Mouse (Mus musculus): ENCODE measurements around the gene Ranbp3l. TPM values are rescaled to one million over a fixed set of nuclear protein-coding genes. Genes with fewer than 3 reads are reported as not detected.
A peak's percentile ranks its signal among the peaks of the same experiment; 100 is the strongest.
"Not testable (repeated sequence)": the region's sequence is repeated elsewhere in the genome, so short reads cannot be mapped to it uniquely, and the experiment has no call there.

Ranbp3l gene
- total RNA-seq (2022) = 10 to 100 TPM in 3 of 4 experiments, 1 to 10 TPM in 1; 6.9 to 11.6 (median 11.0) TPM

DNA sequence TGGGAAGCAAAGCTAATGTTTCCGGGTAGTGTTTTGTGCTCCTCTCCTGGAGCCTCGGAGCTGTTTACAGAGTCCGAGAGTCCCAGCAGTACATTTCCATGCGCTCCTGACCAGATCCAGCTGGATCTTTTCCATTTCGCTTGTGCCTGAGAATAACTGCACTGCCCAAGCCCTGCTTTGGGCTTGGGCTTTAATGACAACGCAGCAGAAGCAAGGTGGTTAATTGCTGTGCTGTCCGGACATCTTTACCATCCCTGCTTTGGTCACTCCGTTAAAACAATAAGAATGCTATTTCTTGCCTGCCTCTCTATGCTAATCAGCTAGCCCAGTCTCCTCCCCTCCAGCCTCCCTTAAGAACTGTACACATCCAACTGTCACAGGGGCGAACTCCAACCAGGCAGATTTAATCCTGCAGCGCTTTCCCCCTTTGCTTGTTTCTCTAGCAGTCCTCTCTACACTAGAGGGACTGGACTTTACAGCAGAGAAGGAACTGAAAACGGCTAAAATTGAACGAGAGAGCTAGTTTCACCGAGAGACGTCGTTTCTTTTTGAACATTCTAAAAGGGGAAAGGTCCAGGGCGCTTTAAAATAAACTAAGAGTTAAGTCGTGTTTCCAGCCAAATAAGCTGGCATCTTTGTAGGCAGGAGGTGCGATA lies at the start of gene Ranbp3l:
Gene Ranbp3l, plus strand, starts transcription at position 377 of the 656 bp plus-strand sequence.
- peak in 1 of 2 experiments; percentile 14 for DNase-seq (ENCODE audit: low spot score in 2 of 2)

DNA sequence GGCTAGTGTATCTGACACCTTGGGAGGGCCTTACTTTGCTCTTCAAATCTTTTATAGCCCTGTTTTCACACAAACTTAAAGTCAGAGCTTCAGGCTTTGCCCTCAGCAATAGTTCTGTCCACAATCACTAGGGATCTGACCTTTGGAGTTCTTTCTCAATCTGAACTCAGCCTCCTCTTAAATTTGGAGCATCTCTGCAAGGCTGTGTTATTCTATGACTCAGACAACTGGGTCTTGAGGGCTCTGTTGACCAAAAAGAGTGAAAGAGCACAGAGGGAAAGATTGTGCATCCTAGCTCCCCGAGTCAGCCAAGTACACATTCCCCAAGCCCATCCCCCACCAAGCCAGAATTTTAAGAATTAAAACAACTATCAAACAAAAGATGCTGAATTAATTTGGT lies 37.7 kb upstream of the Ranbp3l start:
- no peak for DNase-seq (ENCODE audit: low spot score in 2 of 2)

- no peak for DNase-seq (ENCODE audit: low spot score in 2 of 2)
Observed at GRCm38 (mm10) chr15:8936911-8937310, 30.8 kb upstream of the Ranbp3l start.

- no peak for DNase-seq (ENCODE audit: low spot score in 2 of 2)
Observed at GRCm38 (mm10) chr15:8940861-8941260, 26.9 kb upstream of the Ranbp3l start.

DNA sequence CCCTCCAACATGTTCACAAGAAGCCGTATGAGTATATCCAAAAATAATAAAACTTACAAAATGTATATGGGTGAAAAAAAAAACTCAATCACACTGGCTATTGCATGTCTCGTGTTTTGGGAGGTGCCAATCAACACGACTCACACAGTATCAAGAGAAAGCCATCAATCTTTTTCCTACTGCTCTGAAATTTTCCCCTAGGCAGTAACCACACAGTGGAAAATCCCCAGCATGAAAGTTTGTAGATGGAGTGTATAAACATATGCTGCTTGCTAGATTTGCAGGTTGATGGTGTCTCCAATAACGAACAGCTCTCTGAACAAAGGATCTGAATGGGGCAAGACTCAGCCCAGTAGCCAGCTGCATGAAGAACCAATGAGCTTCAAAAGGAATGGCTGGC lies 16.9 kb upstream of the Ranbp3l start:
- no peak for DNase-seq (ENCODE audit: low spot score in 2 of 2)

GRCm38 (mm10) chr15:8963323-8963722 lies 4.4 kb upstream of the Ranbp3l start:
- no peak for DNase-seq (ENCODE audit: low spot score in 2 of 2)

DNA sequence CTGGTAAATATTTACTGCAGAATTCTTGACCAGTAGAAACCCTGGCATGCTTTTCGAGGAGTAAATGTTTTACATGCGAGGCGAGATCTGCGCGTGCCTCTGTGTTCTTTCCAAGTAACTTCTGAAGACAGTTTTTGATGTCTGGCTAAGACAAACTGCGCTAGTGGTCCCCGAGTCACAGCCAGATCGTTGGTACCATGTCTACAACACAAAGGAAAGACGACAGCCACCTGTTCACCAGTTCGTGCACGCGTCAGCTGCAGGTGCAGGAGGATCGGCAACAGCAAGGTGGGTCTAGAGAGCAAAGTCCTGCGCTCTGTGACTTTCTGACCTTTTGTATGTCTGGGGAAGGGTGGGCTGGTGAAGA lies 463 bp downstream of the Ranbp3l start:
- DNase-seq (ENCODE audit: low spot score in 2 of 2) = no peak

DNA sequence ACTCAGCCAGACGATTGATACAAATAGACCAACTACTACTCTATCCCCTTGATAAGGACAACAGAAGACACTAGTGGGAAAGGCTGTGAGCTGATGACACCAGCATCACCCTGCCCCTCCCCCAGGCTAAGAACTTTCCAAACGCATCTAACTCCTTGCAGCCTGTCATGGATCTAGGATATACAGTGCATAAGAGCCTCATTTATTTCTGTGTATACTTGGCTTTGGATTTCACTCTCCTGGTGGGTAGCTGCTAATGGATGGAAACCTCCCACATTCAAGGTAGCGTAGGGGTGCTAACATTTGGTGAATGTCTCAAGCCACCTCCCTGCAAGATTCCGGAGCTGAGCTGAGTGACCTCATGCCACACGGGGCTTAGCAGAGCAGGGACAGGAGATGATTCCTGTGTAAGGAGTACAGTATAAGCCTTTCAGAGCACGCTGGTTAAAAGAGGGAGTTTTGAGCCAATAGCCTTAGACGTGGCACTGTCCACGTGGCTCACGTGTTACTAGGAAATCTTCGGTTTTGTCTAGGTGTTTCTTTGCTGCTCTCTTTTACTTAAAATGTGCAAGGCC lies 1.4 kb downstream of the Ranbp3l start:
- no peak for DNase-seq (ENCODE audit: low spot score in 2 of 2)

GRCm38 (mm10) chr15:8991211-8991610 lies 23.5 kb downstream of the Ranbp3l start:
- DNase-seq (ENCODE audit: low spot score in 2 of 2) = no peak

GRCm38 (mm10) chr15:8991859-8992838 lies 24.4 kb downstream of the Ranbp3l start:
- no peak for DNase-seq (ENCODE audit: low spot score in 2 of 2)

DNA sequence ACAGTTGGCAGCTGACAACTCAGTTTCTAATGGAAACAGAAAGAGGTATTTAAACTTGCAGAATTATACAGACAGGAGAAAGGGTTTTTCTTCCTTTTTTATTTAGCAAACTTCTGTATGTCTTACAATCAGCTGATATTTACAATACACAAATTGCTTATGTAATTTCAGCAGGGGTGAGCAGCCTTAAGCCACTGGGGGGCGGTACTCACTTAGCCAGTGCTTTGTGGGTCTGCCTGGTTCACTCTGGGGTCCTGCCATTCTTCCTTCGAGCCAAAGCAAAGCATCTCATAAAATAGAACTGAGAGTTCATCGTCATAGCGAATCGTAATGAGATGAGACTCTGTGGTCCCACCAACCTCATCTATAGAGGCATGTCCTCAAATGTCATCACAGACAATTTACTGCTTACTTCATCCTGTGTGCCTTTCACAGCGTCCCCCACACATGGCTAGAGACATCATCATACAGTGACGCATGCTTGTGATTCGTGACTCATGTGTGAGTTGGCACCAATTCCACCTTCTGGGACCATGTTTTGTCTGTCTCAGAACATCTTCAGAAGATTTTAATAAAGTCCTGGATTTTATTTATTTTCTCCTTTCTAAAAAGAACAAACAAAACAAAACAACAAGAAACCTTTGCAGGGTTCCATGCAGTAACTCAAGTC lies 27.0 kb downstream of the Ranbp3l start:
- DNase-seq (ENCODE audit: low spot score in 2 of 2) = peak in 1 of 2 experiments; percentile 41

DNA sequence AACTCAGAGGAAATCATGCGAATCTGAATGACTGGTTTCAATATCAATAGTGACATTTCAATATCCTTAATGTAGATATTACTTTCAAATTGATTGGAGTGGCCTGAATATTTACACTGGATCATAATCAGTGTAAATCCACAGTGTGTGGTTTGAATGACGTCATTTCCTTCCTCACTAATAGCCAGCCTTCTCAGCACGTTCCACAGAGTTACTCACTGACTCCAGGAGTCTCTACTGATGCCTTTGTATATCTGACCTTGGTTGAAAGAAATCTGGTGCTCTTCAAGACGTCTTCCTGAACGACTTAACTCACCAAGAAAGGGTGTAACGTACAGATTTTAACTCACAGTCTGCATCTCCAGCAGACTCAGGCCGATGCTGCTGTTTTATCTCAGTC lies 27.7 kb downstream of the Ranbp3l start:
- DNase-seq (ENCODE audit: low spot score in 2 of 2) = no peak

DNA sequence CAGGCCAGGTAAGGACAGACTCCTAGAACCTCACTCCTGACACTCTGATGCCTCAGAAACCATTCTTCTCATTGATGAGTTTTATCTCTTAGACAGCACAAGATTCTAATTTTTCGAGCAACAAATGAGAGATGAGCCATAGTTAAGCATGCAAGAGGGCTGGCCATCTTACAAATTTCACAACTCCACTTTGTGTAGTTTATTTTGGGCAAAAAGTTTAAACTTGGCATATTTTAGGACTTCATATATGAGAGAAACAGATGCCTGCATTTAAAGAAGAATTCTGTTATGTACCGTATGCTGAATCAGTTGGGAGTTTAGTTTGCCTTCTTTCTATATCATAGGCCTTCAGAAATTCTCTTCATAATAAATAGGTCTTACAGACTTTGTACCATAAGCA lies 35.0 kb downstream of the Ranbp3l start:
- no peak for DNase-seq (ENCODE audit: low spot score in 2 of 2)

GRCm38 (mm10) chr15:9009196-9009595 lies 41.4 kb downstream of the Ranbp3l start:
- no peak for DNase-seq (ENCODE audit: low spot score in 2 of 2)

DNA sequence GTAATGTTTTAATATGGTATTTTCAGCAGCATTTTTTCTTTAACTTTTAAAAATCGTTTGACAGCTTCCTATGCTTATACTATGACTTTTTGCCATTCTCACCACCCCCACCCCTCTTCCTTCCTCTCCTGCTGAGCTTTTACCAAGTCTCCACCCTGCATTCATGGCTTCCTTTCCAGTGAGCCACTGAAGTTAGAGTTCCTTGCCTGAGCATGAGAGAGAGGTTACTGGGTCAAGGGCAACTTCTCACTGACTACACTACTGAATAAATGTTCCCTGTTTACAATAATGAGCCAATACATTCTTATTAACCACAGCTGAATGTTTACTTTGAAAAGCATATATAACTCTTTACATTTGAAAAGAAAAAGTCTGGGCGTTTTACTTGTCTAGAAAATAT lies 46.8 kb downstream of the Ranbp3l start:
- DNase-seq (ENCODE audit: low spot score in 2 of 2) = no peak

DNA sequence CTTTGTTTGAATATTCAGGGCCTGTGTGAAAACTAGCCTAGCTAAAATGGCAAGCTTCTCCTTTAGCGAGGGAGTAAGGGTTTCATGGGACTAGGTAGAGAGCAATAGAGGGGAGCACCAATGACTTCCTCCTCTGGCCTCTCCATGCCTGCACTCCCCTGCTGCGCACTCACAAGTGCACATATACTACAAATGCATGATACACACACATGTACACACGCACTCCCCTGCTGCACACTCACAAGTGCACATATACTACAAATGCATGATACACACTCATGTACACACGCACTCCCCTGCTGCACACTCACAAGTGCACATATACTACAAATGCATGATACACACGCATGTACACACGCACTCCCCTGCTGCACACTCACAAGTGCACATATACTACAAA lies 47.7 kb downstream of the Ranbp3l start:
- not testable (repeated sequence) for DNase-seq (ENCODE audit: low spot score in 2 of 2)

DNA sequence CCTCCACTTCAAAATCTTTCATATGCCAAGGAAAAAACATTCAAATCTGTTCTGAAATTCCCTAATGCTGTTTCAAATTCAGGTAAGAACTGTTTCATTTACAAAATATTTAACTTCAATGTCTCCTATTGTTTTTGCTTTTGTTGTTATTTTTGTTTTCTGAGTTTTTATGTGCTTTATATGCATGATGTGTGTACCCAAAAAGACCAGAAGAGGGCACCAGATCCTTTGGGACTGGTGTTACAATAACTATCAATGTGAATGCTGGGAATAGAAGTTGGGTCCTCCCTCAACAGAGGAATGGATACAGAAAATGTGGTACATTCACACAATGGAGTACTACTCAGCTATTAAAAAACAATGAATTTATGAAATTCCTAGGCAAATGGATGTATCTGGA lies 88.0 kb downstream of the Ranbp3l start:
- no peak for DNase-seq (ENCODE audit: low spot score in 2 of 2)

- DNase-seq (ENCODE audit: low spot score in 2 of 2) = no peak
Observed at GRCm38 (mm10) chr15:9059856-9060255, 92.1 kb downstream of the Ranbp3l start.

DNA sequence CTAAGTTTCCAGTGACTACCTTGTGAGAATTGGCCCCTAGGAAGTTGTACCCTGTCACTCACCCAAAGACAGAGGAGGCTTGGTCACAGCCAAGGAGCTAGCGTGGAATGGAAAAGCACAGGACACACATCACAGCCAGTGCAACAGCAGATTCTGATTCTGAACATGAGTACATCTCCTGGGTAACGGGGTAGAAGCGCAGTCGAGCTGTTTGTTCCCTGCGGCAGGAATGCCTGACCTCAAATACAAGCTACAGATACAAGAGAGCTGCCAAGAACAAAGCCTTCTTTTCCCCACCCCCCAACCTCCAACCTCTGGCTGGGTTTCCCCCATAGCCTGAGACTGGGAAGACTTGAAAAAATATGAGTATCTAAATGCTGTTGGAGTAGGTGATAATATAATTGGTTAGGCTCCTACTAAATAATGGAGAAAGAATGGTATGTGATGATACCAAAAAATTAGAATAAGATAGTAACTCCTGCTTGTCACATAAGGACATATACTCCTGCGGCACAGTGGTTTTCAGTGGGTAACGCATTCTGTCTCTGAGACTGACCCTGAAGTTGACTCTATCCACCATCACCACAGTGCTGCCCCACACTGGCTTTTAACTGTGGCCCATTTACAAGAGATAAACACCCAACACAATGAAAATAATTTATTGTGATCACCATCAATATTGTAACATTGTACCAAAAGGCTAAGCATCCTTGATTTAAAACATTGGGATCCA lies 93.6 kb downstream of the Ranbp3l start:
- peak in 1 of 2 experiments; percentile 57 for DNase-seq (ENCODE audit: low spot score in 2 of 2)

DNA sequence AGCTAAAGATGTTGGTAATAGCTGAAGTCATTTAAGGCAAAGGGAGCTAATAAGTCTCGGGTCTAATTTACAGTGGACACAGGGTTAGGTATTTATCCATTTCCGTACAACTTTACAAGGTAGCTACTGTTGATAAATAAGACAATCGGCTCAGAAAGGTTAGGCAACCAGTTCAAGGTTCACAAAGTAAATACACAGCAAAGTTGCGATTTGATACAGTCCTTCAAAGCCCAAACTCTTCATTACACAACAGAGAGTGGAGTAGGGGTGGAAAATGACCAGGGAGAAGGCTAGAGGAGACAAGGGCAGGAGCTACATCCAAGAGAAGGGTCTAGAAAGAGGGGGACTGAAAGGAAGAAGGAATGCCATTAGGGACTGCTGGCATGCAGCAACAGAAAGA lies 101.1 kb downstream of the Ranbp3l start:
- no peak for DNase-seq (ENCODE audit: low spot score in 2 of 2)

GRCm38 (mm10) chr15:9070353-9070752 lies 102.6 kb downstream of the Ranbp3l start:
- DNase-seq (ENCODE audit: low spot score in 2 of 2) = no peak
